Mouse (Mus musculus): ENCODE results near the gene Grik3.

Gene Grik3

GRCm38 (mm10) chr4:125490661-125491504, at the start of gene Grik3:
Grik3 (plus strand) TSS chr4:125490700.
- DNase-seq (ENCODE audit: low spot score): no peak

GRCm38 (mm10) chr4:125441821-125442220, 48.7 kb upstream of the Grik3 start:
- DNase-seq (ENCODE audit: low spot score): no peak

- no peak for DNase-seq (ENCODE audit: low spot score)
Measured at GRCm38 (mm10) chr4:125444366-125444765, 46.1 kb upstream of the Grik3 start.

- DNase-seq (ENCODE audit: low spot score): no peak
Measured at GRCm38 (mm10) chr4:125450602-125451321, 39.7 kb upstream of the Grik3 start.

GRCm38 (mm10) chr4:125451821-125452220, 38.7 kb upstream of the Grik3 start:
- DNase-seq (ENCODE audit: low spot score): no peak

- DNase-seq (ENCODE audit: low spot score): no peak
Measured at GRCm38 (mm10) chr4:125456506-125456905, 34.0 kb upstream of the Grik3 start.

- no peak for DNase-seq (ENCODE audit: low spot score)
Measured at GRCm38 (mm10) chr4:125457152-125458093, 33.1 kb upstream of the Grik3 start.

- DNase-seq (ENCODE audit: low spot score): no peak
Measured at GRCm38 (mm10) chr4:125459791-125460190, 30.7 kb upstream of the Grik3 start.

GRCm38 (mm10) chr4:125469711-125470372, 20.7 kb upstream of the Grik3 start:
- no peak for DNase-seq (ENCODE audit: low spot score)

GRCm38 (mm10) chr4:125474903-125475302, 15.6 kb upstream of the Grik3 start:
- DNase-seq (ENCODE audit: low spot score): no peak

GRCm38 (mm10) chr4:125478071-125478470, 12.4 kb upstream of the Grik3 start:
- DNase-seq (ENCODE audit: low spot score): no peak

GRCm38 (mm10) chr4:125481256-125481655, 9.2 kb upstream of the Grik3 start:
- no peak for DNase-seq (ENCODE audit: low spot score)

- DNase-seq (ENCODE audit: low spot score): no peak
Measured at GRCm38 (mm10) chr4:125484131-125484530, 6.4 kb upstream of the Grik3 start.

GRCm38 (mm10) chr4:125485416-125486239, 4.9 kb upstream of the Grik3 start:
- DNase-seq (ENCODE audit: low spot score): no peak

- DNase-seq (ENCODE audit: low spot score): no peak
Measured at GRCm38 (mm10) chr4:125486616-125487015, 3.9 kb upstream of the Grik3 start.

- no peak for DNase-seq (ENCODE audit: low spot score)
Measured at GRCm38 (mm10) chr4:125487031-125487430, 3.5 kb upstream of the Grik3 start.

- no peak for DNase-seq (ENCODE audit: low spot score)
Measured at GRCm38 (mm10) chr4:125488796-125489637, 1.5 kb upstream of the Grik3 start.

- DNase-seq (ENCODE audit: low spot score): no peak
Measured at GRCm38 (mm10) chr4:125489901-125490590, 454 bp upstream of the Grik3 start.

- no peak for DNase-seq (ENCODE audit: low spot score)
Measured at GRCm38 (mm10) chr4:125491505-125492121, 1.1 kb downstream of the Grik3 start.
